In the genomic region with DNA sequence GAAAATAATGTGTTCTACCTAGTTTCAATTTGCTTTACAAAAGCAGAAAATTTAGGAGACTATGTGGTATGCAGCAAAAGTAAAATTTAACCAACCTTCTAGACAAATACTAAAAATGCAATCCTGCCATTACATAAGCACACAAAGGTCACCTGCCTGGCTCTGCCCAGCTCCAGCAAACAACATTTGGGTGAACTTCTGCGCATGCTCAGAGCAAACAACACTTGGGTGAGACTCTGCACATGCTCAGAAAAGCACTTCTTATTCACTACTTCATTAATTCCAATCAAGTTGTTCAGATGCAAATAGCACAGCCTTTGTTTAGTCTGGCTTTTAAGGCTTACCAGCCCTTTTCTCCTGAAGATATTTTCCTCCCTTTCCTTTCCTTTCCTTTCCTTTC, we compare ENCODE assay signal across 16 mouse cellular contexts.
A peak's percentile ranks its signal among the peaks of the same experiment; 100 is the strongest.
DNase-seq lines count a peak whose midpoint lies in the region; ATAC-seq lines count a peak whose summit lies in the region.
"Had no signal": no experiment of that assay in that cellular context is flagged by ENCODE, and none has a peak within 500 bp of the region (broad histone marks: within the 10 kb centered on the region; RNA-seq: fewer than 3 reads in every experiment).

No protein-coding gene starts in this region.

- H3K9me3 ChIP-seq in kidney, embryonic 14.5 days (ENCODE audit: control insufficient read depth, low read length), result no peaks in the 10 kb centered on the region
- H3K9me3 ChIP-seq: forebrain, embryonic 10.5 days; limb, embryonic 15.5 days; midbrain, embryonic 12.5 days; neural tube, embryonic 12.5 days had no signal

- no peak overlapping the region for H3K27ac ChIP-seq in kidney, embryonic 14.5 days (ENCODE audit: low read depth, low read length)
- H3K27ac ChIP-seq: forebrain, embryonic 10.5 days; limb, embryonic 15.5 days; midbrain, embryonic 12.5 days; neural tube, embryonic 12.5 days had no signal

- no peak for ATAC-seq in kidney, embryonic 14.5 days (ENCODE audit: low FRiP score, low TSS enrichment)
- no peak for ATAC-seq in monocyte, adult 5-6 weeks (replicated peaks; ENCODE audit: insufficient number of reproducible peaks, low FRiP score, low TSS enrichment, poor library complexity, severe bottlenecking)
- ATAC-seq: Patski had no signal

- 0 out of 2 replicates have a peak, but pooled peaks cover 1% of the 10 kb centered on the region for H3K4me1 ChIP-seq in kidney, embryonic 14.5 days (ENCODE audit: control insufficient read depth, insufficient read depth, low read length)

- no peaks in the 10 kb centered on the region for H3K36me3 ChIP-seq in kidney, embryonic 14.5 days (ENCODE audit: control insufficient read depth, insufficient read depth, low read length)
- H3K36me3 ChIP-seq: midbrain, embryonic 12.5 days; neural tube, embryonic 12.5 days had no signal

- no peaks in the 10 kb centered on the region for H3K27me3 ChIP-seq in kidney, embryonic 14.5 days (ENCODE audit: control insufficient read depth, insufficient read depth, low read length)
- H3K27me3 ChIP-seq: limb, embryonic 15.5 days; midbrain, embryonic 12.5 days; neural tube, embryonic 12.5 days; Patski had no signal

- WGBS in kidney, embryonic 14.5 days, result 79% methylated on average over 1 of the region's 1 CpGs

- H3K4me3 ChIP-seq in kidney, embryonic 14.5 days (ENCODE audit: low read length), result no peak overlapping the region
- H3K4me3 ChIP-seq: forebrain, embryonic 10.5 days; limb, embryonic 15.5 days; midbrain, embryonic 12.5 days; neural tube, embryonic 12.5 days had no signal

- no peak overlapping the region for H3K4me2 ChIP-seq in kidney, embryonic 14.5 days (replicated peaks; ENCODE audit: low read depth, low read length)
- H3K4me2 ChIP-seq: limb, embryonic 15.5 days; midbrain, embryonic 12.5 days; neural tube, embryonic 12.5 days had no signal

- H3K9ac ChIP-seq in kidney, embryonic 14.5 days (ENCODE audit: low read depth, low read length), result no peak overlapping the region
- H3K9ac ChIP-seq: limb, embryonic 15.5 days; midbrain, embryonic 12.5 days; neural tube, embryonic 12.5 days had no signal

- DNase-seq in kidney, adult 18-20 months, result peak; percentile 59
- DNase-seq in ES-CJ7 (ENCODE audit: low read depth, low spot score) (peak; percentile 74), ZHBTc4 (ENCODE audit: low read depth, low spot score) (peak; percentile 70)
- peak; percentile 79 to 90 for DNase-seq in kidney, postnatal 36 days
- no peak for DNase-seq in cerebellum, adult 11-12 months
- DNase-seq: cerebellum, adult 2 months; gastrocnemius, postnatal 10 days; right cerebral cortex, adult 18-20 months; thymus, postnatal 14 days had no signal
